Mouse (Mus musculus) hindbrain, embryonic 12.5 days (tissue): ENCODE measurements around the gene Sort1. TPM values are rescaled to one million over a fixed set of nuclear protein-coding genes. Genes with fewer than 3 reads are reported as not detected.

Experiments used
- ATAC-seq: fragments of 200-750 bp; cut with Nextera tagmentation; 2 replicates; pipeline ENCODE4 v1.8.0; 2017; ENCODE audit warnings: moderate TSS enrichment; ENCODE audit not compliant: low FRiP score
- H3K27ac ChIP-seq: fragments of 300-500 bp; sonication (generic); 2 replicates; pipeline ENCODE4 v1.5.1; 2016; ENCODE audit warnings: mild to moderate bottlenecking
- H3K27me3 ChIP-seq: fragments of 300-500 bp; sonication (generic); 2 replicates; pipeline ENCODE4 v1.6.1; 2016; ENCODE audit warnings: mild to moderate bottlenecking
- H3K36me3 ChIP-seq: fragments of 300-500 bp; sonication (generic); 2 replicates; pipeline ENCODE4 v1.6.1; 2016; ENCODE audit warnings: mild to moderate bottlenecking
- H3K4me1 ChIP-seq: fragments of 300-500 bp; sonication (generic); 2 replicates; pipeline ENCODE4 v1.6.1; 2016
- H3K4me2 ChIP-seq: fragments of 300-500 bp; sonication (generic); replicated peaks from 2 replicates; pipeline ENCODE4 v1.6.1; 2016; ENCODE audit warnings: mild to moderate bottlenecking
- H3K4me3 ChIP-seq: fragments of 300-500 bp; sonication (generic); 2 replicates; pipeline ENCODE4 v1.5.1; 2016; ENCODE audit warnings: mild to moderate bottlenecking
- H3K9ac ChIP-seq: fragments of 300-500 bp; sonication (generic); 2 replicates; pipeline ENCODE4 v1.6.1; 2016; ENCODE audit warnings: mild to moderate bottlenecking, moderate library complexity
- H3K9me3 ChIP-seq: fragments of 300-500 bp; sonication (generic); replicated peaks from 2 replicates; pipeline ENCODE4 v1.6.1; 2016; ENCODE audit warnings: mild to moderate bottlenecking
- WGBS: fragments of 180-500 bp; shearing (Covaris S2); methylation state at CpG from one replicate; pipeline ENCODE4 v1.1.7; 2016; 5-methylcytosine and 5-hydroxymethylcytosine counted together
- polyA plus RNA-seq: library from polyadenylated mRNA; unstranded; fragments of >200 nt; fragmentation: Nextera tagmentation; extraction: Ambion mirVana; gene quantifications from 2 replicates; pipeline ENCODE4 v1.2.1, GENCODE M21; 2016

Sort1 gene
- polyA plus RNA-seq, 1 experiment from 2014 or later, result 35.0 TPM

- Histone ChIP-seq H3K4me2 (no peak overlapping the region), H3K9me3 (no peaks in the 10 kb centered on the region), H3K27me3 (no peaks in the 10 kb centered on the region), H3K4me3 (no peak overlapping the region), H3K4me1 (no peaks in the 10 kb centered on the region), H3K27ac (no peak overlapping the region), H3K36me3 (peaks cover 17% of the 10 kb centered on the region; the same call in 1 of the 2 replicates), H3K9ac (no peak overlapping the region)
- WGBS, result 81% methylated on average over 4 of the region's 4 CpGs
- ATAC-seq, result no peak
Measured at GRCm38 (mm10) chr3:108321671-108322070, 37.8 kb downstream of the Sort1 start.

- Histone ChIP-seq H3K9me3 (no peaks in the 10 kb centered on the region), H3K9ac (no peak overlapping the region), H3K4me2 (no peak overlapping the region), H3K36me3 (peaks cover 21% of the 10 kb centered on the region; the same call in 1 of the 2 replicates), H3K4me3 (no peak overlapping the region), H3K27me3 (no peaks in the 10 kb centered on the region), H3K27ac (no peak overlapping the region), H3K4me1 (no peaks in the 10 kb centered on the region)
- 96% methylated on average over 4 of the region's 4 CpGs for WGBS
- no peak for ATAC-seq
Measured at GRCm38 (mm10) chr3:108322136-108322535, 38.3 kb downstream of the Sort1 start.

GRCm38 (mm10) chr3:108322962-108323361 lies 39.1 kb downstream of the Sort1 start:
- no peaks in the 10 kb centered on the region for H3K9me3 ChIP-seq
- H3K36me3 ChIP-seq, result peaks cover 29% of the 10 kb centered on the region; the same call in 1 of the 2 replicates
- H3K27me3 ChIP-seq, result no peaks in the 10 kb centered on the region
- H3K4me3 ChIP-seq, result no peak overlapping the region
- no peaks in the 10 kb centered on the region for H3K4me1 ChIP-seq
- WGBS, result 81% methylated on average over 3 of the region's 3 CpGs
- no peak overlapping the region for H3K4me2 ChIP-seq
- no peak for ATAC-seq
- no peak overlapping the region for H3K27ac ChIP-seq
- no peak overlapping the region for H3K9ac ChIP-seq

GRCm38 (mm10) chr3:108324837-108325236 lies 41.0 kb downstream of the Sort1 start:
- Histone ChIP-seq H3K27me3 (no peaks in the 10 kb centered on the region), H3K9ac (no peak overlapping the region), H3K4me2 (no peak overlapping the region), H3K4me1 (no peaks in the 10 kb centered on the region), H3K36me3 (peaks cover 40% of the 10 kb centered on the region), H3K4me3 (no peak overlapping the region), H3K27ac (no peak overlapping the region), H3K9me3 (no peaks in the 10 kb centered on the region)
- no peak for ATAC-seq
- 87% methylated on average over 4 of the region's 4 CpGs for whole genome bisulfite sequencing

- 95% methylated on average over 9 of the region's 9 CpGs for WGBS
Measured at GRCm38 (mm10) chr3:108325521-108325920, 41.6 kb downstream of the Sort1 start.

GRCm38 (mm10) chr3:108327275-108327674 lies 43.4 kb downstream of the Sort1 start:
- no peaks in the 10 kb centered on the region for H3K4me1 ChIP-seq
- H3K36me3 ChIP-seq, result peaks cover 59% of the 10 kb centered on the region
- WGBS, result 92% methylated on average over 8 of the region's 8 CpGs
- no peaks in the 10 kb centered on the region for H3K9me3 ChIP-seq
- H3K27ac ChIP-seq, result no peak overlapping the region
- no peak overlapping the region for H3K9ac ChIP-seq
- no peak overlapping the region for H3K4me3 ChIP-seq
- no peak for ATAC-seq
- H3K27me3 ChIP-seq, result no peaks in the 10 kb centered on the region
- H3K4me2 ChIP-seq, result no peak overlapping the region

More at GRCm38 (mm10) chr3:108325521-108325920, 41.6 kb downstream of the Sort1 start:
- no peak for ATAC-seq
- peaks cover 46% of the 10 kb centered on the region for H3K36me3 ChIP-seq
- no peaks in the 10 kb centered on the region for H3K9me3 ChIP-seq
- no peak overlapping the region for H3K4me3 ChIP-seq
- H3K27ac ChIP-seq, result no peak overlapping the region
- H3K4me1 ChIP-seq, result no peaks in the 10 kb centered on the region
- H3K4me2 ChIP-seq, result no peak overlapping the region
- no peaks in the 10 kb centered on the region for H3K27me3 ChIP-seq
- no peak overlapping the region for H3K9ac ChIP-seq

- WGBS, result 87% methylated on average over 3 of the region's 3 CpGs
- Histone ChIP-seq H3K9ac (no peak overlapping the region), H3K4me1 (no peaks in the 10 kb centered on the region), H3K4me3 (no peak overlapping the region), H3K9me3 (no peaks in the 10 kb centered on the region), H3K36me3 (peaks cover 64% of the 10 kb centered on the region), H3K27me3 (no peaks in the 10 kb centered on the region), H3K4me2 (no peak overlapping the region), H3K27ac (no peak overlapping the region)
- no peak for ATAC-seq
Measured at GRCm38 (mm10) chr3:108327916-108328315, 44.0 kb downstream of the Sort1 start.

- Histone ChIP-seq H3K27ac (peak overlapping the region; percentile 41; the same call in 1 of the 2 replicates), H3K4me2 (no peak overlapping the region), H3K9ac (no peak overlapping the region), H3K27me3 (no peaks in the 10 kb centered on the region), H3K4me3 (no peak overlapping the region), H3K9me3 (no peaks in the 10 kb centered on the region), H3K36me3 (peaks cover 68% of the 10 kb centered on the region), H3K4me1 (no peaks in the 10 kb centered on the region)
- 69% methylated on average over 9 of the region's 9 CpGs for WGBS
- ATAC-seq, result 0 out of 2 replicates have a peak, but pooled peaks have one; percentile 48
Measured at GRCm38 (mm10) chr3:108328441-108328841, 44.6 kb downstream of the Sort1 start.

GRCm38 (mm10) chr3:108330812-108331211 lies 46.9 kb downstream of the Sort1 start:
- H3K27ac ChIP-seq, result no peak overlapping the region
- H3K4me1 ChIP-seq, result no peaks in the 10 kb centered on the region
- H3K9ac ChIP-seq, result no peak overlapping the region
- WGBS, result 96% methylated on average over 6 of the region's 6 CpGs
- no peak overlapping the region for H3K4me3 ChIP-seq
- no peaks in the 10 kb centered on the region for H3K27me3 ChIP-seq
- H3K36me3 ChIP-seq, result peaks cover 75% of the 10 kb centered on the region
- ATAC-seq, result no peak
- no peak overlapping the region for H3K4me2 ChIP-seq
- no peaks in the 10 kb centered on the region for H3K9me3 ChIP-seq

GRCm38 (mm10) chr3:108336878-108337277 lies 53.0 kb downstream of the Sort1 start:
- WGBS, result 88% methylated on average over 5 of the region's 5 CpGs

GRCm38 (mm10) chr3:108341040-108341439 lies 57.2 kb downstream of the Sort1 start:
- ATAC-seq, result no peak
- H3K9ac ChIP-seq, result no peak overlapping the region
- H3K27me3 ChIP-seq, result no peaks in the 10 kb centered on the region
- H3K4me3 ChIP-seq, result no peak overlapping the region
- no peak overlapping the region for H3K27ac ChIP-seq
- no peaks in the 10 kb centered on the region for H3K4me1 ChIP-seq
- H3K36me3 ChIP-seq, result peaks cover 83% of the 10 kb centered on the region
- WGBS, result 89% methylated on average over 2 of the region's 2 CpGs
- no peaks in the 10 kb centered on the region for H3K9me3 ChIP-seq
- H3K4me2 ChIP-seq, result no peak overlapping the region

More at GRCm38 (mm10) chr3:108336878-108337277, 53.0 kb downstream of the Sort1 start:
- H3K27ac ChIP-seq, result no peak overlapping the region
- H3K27me3 ChIP-seq, result no peaks in the 10 kb centered on the region
- no peaks in the 10 kb centered on the region for H3K9me3 ChIP-seq
- ATAC-seq, result no peak
- no peak overlapping the region for H3K9ac ChIP-seq
- H3K4me1 ChIP-seq, result no peaks in the 10 kb centered on the region
- peaks cover 80% of the 10 kb centered on the region for H3K36me3 ChIP-seq
- H3K4me3 ChIP-seq, result no peak overlapping the region
- H3K4me2 ChIP-seq, result no peak overlapping the region

- Histone ChIP-seq H3K9me3 (no peaks in the 10 kb centered on the region), H3K4me2 (no peak overlapping the region), H3K27ac (no peak overlapping the region), H3K9ac (no peak overlapping the region), H3K4me3 (no peak overlapping the region), H3K4me1 (no peaks in the 10 kb centered on the region), H3K27me3 (no peaks in the 10 kb centered on the region), H3K36me3 (peaks cover 88% of the 10 kb centered on the region)
- no peak for ATAC-seq
- 78% methylated on average over 7 of the region's 7 CpGs for WGBS
Measured at GRCm38 (mm10) chr3:108342185-108342584, 58.3 kb downstream of the Sort1 start.

GRCm38 (mm10) chr3:108345855-108346254 lies 62.0 kb downstream of the Sort1 start:
- no peaks in the 10 kb centered on the region for H3K27me3 ChIP-seq
- H3K4me2 ChIP-seq, result no peak overlapping the region
- no peak overlapping the region for H3K27ac ChIP-seq
- ATAC-seq, result no peak
- peaks cover 89% of the 10 kb centered on the region for H3K36me3 ChIP-seq
- 92% methylated on average over 7 of the region's 7 CpGs for WGBS
- H3K4me1 ChIP-seq, result no peaks in the 10 kb centered on the region
- no peak overlapping the region for H3K4me3 ChIP-seq
- H3K9ac ChIP-seq, result no peak overlapping the region
- no peaks in the 10 kb centered on the region for H3K9me3 ChIP-seq
